Mouse (Mus musculus) gastrocnemius, postnatal 36 days (tissue): Measurements from ENCODE around the gene Smurf1. TPM values are rescaled to one million over a fixed set of nuclear protein-coding genes. Genes with fewer than 3 reads are reported as not detected.

Experiments used
- DNase-seq, 2 experiments: peaks; one replicate each; pipeline ENCODE4 v3.0.0; 2022
- intact Hi-C: fragments of 180-260 bp; cut with DNase I; formaldehyde crosslinking; loops from one replicate; pipeline ENCODE4 v1.15.1; 2025
- total RNA-seq, 2 experiments: library from RNA; stranded (reverse); gene quantifications; 2 replicates each; pipeline ENCODE4 v1.2.3; 2021

Smurf1 gene
- total RNA-seq, 2 experiments from 2014 or later, result 9.4 to 11.0 TPM

GRCm38 (mm10) chr5:144919194-144919593 lies 46.5 kb downstream of the Smurf1 start:
- intact Hi-C loops, result no loop called here

GRCm38 (mm10) chr5:144918204-144918603 lies 47.4 kb downstream of the Smurf1 start:
- intact Hi-C loops, result no loop called here
- DNase-seq, result no peak

More at GRCm38 (mm10) chr5:144919194-144919593, 46.5 kb downstream of the Smurf1 start:
- no peak for DNase-seq

- no peak for DNase-seq
- intact Hi-C loops, result no loop called here
Observed at GRCm38 (mm10) chr5:144917172-144917571, 48.5 kb downstream of the Smurf1 start.

GRCm38 (mm10) chr5:144915828-144916227 lies 49.8 kb downstream of the Smurf1 start:
- DNase-seq, result no peak
- intact Hi-C loops, result no loop called here

- intact Hi-C loops, result loop anchor here (5.0 kb wide), 1 partner anchor 53 kb away; the partner anchor contains the start of gene Smurf1
- DNase-seq, result no peak
Observed at GRCm38 (mm10) chr5:144914433-144914906, 51.2 kb downstream of the Smurf1 start.

- intact Hi-C loops, result loop anchor here (5.0 kb wide), 1 partner anchor 53 kb away; the partner anchor contains the start of gene Smurf1
- no peak for DNase-seq
Observed at GRCm38 (mm10) chr5:144913923-144914322, 51.7 kb downstream of the Smurf1 start.

GRCm38 (mm10) chr5:144913361-144913760 lies 52.3 kb downstream of the Smurf1 start:
- intact Hi-C loops, result loop anchor here (5.0 kb wide), 1 partner anchor 54 kb away; the partner anchor contains the start of gene Smurf1
- DNase-seq, result no peak

GRCm38 (mm10) chr5:144912519-144913310 lies 52.9 kb downstream of the Smurf1 start:
- no peak for DNase-seq
- intact Hi-C loops, result loop anchor here (5.0 kb wide), 1 partner anchor 55 kb away; the partner anchor contains the start of gene Smurf1

GRCm38 (mm10) chr5:144909521-144909920 lies 56.1 kb downstream of the Smurf1 start:
- DNase-seq, result no peak
- intact Hi-C loops, result no loop called here

- no peak for DNase-seq
- intact Hi-C loops, result no loop called here
Observed at GRCm38 (mm10) chr5:144907591-144907990, 58.1 kb downstream of the Smurf1 start.

GRCm38 (mm10) chr5:144904356-144905134 lies 61.1 kb downstream of the Smurf1 start:
- intact Hi-C loops, result no loop called here

GRCm38 (mm10) chr5:144901791-144902190 lies 63.9 kb downstream of the Smurf1 start:
- intact Hi-C loops, result no loop called here
- DNase-seq, result peak; percentile 38 to 46

More at GRCm38 (mm10) chr5:144904356-144905134, 61.1 kb downstream of the Smurf1 start:
- no peak for DNase-seq

GRCm38 (mm10) chr5:144901035-144901434 lies 64.6 kb downstream of the Smurf1 start:
- intact Hi-C loops, result no loop called here
- no peak for DNase-seq

- DNase-seq, result peak; percentile 34 to 49
- intact Hi-C loops, result no loop called here
Observed at GRCm38 (mm10) chr5:144898448-144899052, 67.1 kb downstream of the Smurf1 start.

- intact Hi-C loops, result no loop called here
- DNase-seq, result no peak
Observed at GRCm38 (mm10) chr5:144897881-144898280, 67.8 kb downstream of the Smurf1 start.

GRCm38 (mm10) chr5:144891276-144891675 lies 74.4 kb downstream of the Smurf1 start:
- intact Hi-C loops, result no loop called here
- peak; percentile 31 to 45 for DNase-seq

GRCm38 (mm10) chr5:144885968-144886650 lies 79.5 kb downstream of the Smurf1 start:
- intact Hi-C loops, result loop anchor here (2.0 kb wide), 1 partner anchor 101 kb away; no protein-coding TSS in a partner anchor
- DNase-seq, result no peak

- intact Hi-C loops, result loop anchor here (2.0 kb wide), 1 partner anchor 102 kb away; no protein-coding TSS in a partner anchor
- no peak for DNase-seq
Observed at GRCm38 (mm10) chr5:144884629-144885217, 80.9 kb downstream of the Smurf1 start.

GRCm38 (mm10) chr5:144881670-144882399 lies 83.8 kb downstream of the Smurf1 start:
- no peak for DNase-seq
- intact Hi-C loops, result no loop called here
